Mouse (Mus musculus): ENCODE measurements around the gene Qrich2. TPM values are rescaled to one million over a fixed set of nuclear protein-coding genes. Genes with fewer than 3 reads are reported as not detected.

Qrich2 gene
- polyA plus RNA-seq, 1 experiment from 2014 or later = not detected

DNA sequence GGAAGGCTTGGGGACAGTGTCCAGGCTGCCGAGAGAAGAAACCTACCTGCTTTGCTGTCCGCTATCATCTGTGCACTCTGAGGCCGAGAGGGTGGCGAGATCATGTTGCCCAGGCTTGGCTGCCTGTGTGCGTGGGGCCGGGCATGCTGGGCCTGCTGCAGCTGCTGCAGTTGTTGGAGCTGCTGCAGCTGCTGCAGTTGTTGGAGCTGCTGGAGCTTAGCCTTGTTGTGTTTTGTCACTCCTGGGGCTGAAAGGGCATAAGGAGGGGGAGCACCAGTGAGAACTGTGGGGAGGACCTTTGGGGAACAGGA lies 23.2 kb downstream of the Qrich2 start:
- 77% methylated on average over 6 of the region's 6 CpGs for WGBS (ENCODE audit: insufficient replicate concordance)
- ATAC-seq = no peak

DNA sequence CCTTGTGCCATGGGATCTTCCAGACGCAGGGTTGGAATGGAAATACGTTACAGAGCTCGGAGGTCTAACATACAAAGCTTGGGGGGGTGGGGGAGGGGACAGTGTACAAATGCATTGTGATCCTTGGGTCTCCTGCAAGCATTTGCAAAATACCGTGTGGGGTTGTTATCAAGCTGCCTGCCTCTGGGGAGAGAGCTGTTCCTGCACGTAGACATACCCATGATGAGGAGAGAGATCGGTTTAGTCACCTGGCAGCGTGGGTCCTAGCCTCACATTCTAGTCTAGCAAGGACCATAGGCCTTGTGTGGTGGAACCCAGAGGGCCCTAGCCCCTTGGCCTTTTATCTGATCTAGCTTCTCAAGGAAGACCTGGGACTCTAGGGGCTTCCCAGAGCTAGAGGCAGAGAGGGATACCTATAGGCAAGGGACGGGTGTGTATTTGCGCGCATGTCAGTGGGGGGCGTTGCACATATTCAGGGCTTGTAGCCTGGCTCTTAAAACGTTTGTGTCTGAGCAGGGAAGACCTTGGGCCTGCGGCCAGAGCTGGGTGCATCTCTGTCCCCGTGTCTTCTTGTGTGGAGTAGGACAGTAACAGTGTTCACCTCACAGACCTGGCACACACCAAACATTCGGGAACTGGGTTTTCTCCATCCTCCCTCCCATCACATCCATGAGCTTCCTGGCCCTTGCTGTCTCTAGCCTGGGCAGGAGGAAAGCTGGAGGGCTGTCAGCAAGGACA lies 23.7 kb downstream of the Qrich2 start:
- no peak overlapping the region for H3K4me2 ChIP-seq
- H3K9me3 ChIP-seq (replicated peaks) = no peaks in the 10 kb centered on the region
- H3K27ac ChIP-seq = no peak overlapping the region
- peaks cover 40% of the 10 kb centered on the region for H3K4me1 ChIP-seq
- H3K4me3 ChIP-seq = no peak overlapping the region
- 69% methylated on average over 15 of the region's 15 CpGs for WGBS (ENCODE audit: insufficient replicate concordance)
- no peak overlapping the region for H3K9ac ChIP-seq
- peaks cover 30% of the 10 kb centered on the region for H3K36me3 ChIP-seq
- H3K27me3 ChIP-seq (replicated peaks) = peaks cover 12% of the 10 kb centered on the region
- ATAC-seq = no peak

More for the DNA sequence above, 23.2 kb downstream of the Qrich2 start:
- Histone ChIP-seq H3K27ac (no peak overlapping the region), H3K4me3 (no peak overlapping the region), H3K4me2 (no peak overlapping the region), H3K9ac (no peak overlapping the region), H3K36me3 (peaks cover 25% of the 10 kb centered on the region), H3K9me3 (replicated peaks) (no peaks in the 10 kb centered on the region), H3K27me3 (replicated peaks) (peaks cover 18% of the 10 kb centered on the region), H3K4me1 (peaks cover 35% of the 10 kb centered on the region)

DNA sequence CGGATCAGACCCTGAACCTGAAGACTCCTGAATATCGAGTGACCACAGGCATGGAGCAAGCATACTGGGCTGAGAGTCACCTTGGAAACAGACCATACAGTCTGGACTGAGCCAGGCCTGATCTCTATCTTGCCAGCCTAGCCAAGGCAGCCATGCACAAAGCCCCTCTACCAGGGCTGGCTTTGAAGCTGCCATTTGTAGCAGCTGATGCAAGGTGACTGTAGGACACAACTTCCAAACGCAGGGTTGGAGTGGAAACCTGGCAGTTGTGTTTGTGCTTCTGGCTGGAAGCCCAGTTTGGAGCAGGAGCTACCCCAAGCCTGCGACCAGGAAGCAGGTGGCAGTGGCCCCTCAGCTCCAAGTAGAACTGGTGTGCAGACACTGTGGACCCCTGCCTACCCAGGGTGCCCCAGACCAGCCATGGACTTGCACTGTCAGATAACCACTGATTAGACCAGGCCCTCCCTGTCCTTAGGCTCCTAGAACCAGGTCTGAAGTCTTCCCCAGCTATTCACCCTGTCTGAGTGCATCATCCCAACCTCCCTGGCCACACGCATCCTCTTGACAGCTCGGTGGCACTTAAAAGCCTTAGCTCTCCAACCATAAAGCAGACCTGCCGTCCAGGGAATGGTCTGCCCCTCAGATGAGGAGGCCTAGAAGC lies 25.5 kb downstream of the Qrich2 start:
- Histone ChIP-seq H3K27me3 (replicated peaks) (no peaks in the 10 kb centered on the region), H3K9ac (0 out of 2 replicates have a peak overlapping the region, but pooled peaks have one; percentile 22), H3K4me1 (peaks cover 49% of the 10 kb centered on the region), H3K4me2 (0 out of 2 replicates have a peak overlapping the region, but pooled peaks have one; percentile 12), H3K27ac (0 out of 2 replicates have a peak overlapping the region, but pooled peaks have one; percentile 26), H3K4me3 (no peak overlapping the region), H3K9me3 (replicated peaks) (no peaks in the 10 kb centered on the region), H3K36me3 (peaks cover 48% of the 10 kb centered on the region)
- no peak for ATAC-seq
- WGBS (ENCODE audit: insufficient replicate concordance) = 69% methylated on average over 7 of the region's 7 CpGs

DNA sequence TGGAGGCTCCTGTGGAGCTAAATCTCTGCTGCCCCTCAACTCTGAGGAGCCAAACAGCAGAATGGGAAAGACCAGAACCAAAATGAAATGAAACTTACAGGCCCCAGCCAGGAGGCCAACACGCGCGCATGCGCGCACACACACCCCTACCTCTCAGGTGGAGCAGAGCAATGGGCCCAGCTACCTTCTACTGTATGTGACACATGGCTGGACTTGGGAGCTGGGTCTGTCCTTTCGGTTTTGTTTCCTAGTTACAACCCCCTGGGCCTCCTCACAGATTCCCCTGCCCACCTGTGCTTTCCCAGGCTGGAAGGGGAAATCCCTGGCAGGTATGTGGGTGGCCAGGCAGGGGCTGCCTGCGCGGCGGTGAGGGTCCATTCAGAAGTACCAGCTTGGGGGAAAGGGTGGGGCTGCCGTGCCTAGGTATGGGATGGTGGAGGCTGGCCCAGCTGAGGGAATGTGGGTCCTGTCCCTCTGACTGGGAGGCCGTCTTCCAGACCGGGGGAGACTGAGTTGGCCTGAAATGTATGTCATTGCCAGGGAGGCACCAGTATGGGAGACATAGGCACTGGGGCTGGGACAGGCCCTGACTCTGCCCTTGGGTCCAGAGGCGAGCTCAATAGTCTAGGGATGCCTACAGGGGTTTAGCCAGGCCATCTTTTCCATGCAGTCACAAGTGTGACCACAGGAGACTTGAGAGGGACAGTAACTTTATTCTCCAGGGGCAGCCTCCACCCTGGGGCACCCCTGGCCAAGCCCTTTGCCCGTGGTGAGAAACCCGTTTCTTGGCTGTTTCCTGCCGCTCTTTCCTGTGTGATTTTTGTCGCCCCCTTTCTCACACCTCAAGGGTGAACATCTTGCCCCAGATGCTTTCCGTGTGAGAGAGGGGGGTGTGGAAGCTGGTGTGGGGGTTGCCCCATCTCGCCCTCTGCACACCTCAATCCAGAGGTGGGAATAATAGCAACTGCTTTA lies 26.5 kb downstream of the Qrich2 start:
- H3K4me3 ChIP-seq = no peak overlapping the region
- ATAC-seq = no peak
- no peak overlapping the region for H3K4me2 ChIP-seq
- 80% methylated on average over 19 of the region's 19 CpGs for WGBS (ENCODE audit: insufficient replicate concordance)
- H3K36me3 ChIP-seq = peaks cover 55% of the 10 kb centered on the region
- H3K27ac ChIP-seq = peak overlapping the region; percentile 34; the same call in 1 of the 2 replicates
- H3K9me3 ChIP-seq (replicated peaks) = no peaks in the 10 kb centered on the region
- no peaks in the 10 kb centered on the region for H3K27me3 ChIP-seq (replicated peaks)
- H3K4me1 ChIP-seq = peaks cover 55% of the 10 kb centered on the region
- no peak overlapping the region for H3K9ac ChIP-seq

DNA sequence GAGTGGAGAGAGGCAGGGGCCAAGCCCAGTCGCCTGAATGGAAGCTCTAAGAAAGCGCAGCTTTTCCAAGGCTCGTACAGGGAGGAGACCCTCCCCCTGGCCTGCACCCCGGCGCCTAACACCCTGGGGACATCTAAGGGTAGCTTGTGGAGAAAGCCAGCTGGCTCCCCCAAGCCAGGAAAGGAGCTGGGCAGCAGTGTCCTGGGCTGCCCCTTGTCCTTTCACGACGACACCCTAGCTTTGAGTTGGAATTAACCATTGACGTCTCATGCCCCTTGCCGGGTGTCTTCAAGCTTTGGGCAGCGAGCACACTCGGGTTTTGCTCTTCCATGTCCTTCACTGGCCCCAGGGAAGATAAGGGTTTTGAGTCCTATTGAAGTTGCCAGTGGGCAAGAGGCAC lies 28.5 kb downstream of the Qrich2 start:
- Histone ChIP-seq H3K27me3 (replicated peaks) (no peaks in the 10 kb centered on the region), H3K4me2 (peak overlapping the region; percentile 87), H3K9ac (peak overlapping the region; percentile 98; the same call in 1 of the 2 replicates), H3K27ac (peak overlapping the region; percentile 95), H3K9me3 (replicated peaks) (no peaks in the 10 kb centered on the region), H3K4me1 (peaks cover 65% of the 10 kb centered on the region), H3K4me3 (no peak overlapping the region), H3K36me3 (peaks cover 55% of the 10 kb centered on the region)
- WGBS (ENCODE audit: insufficient replicate concordance) = 82% methylated on average over 11 of the region's 11 CpGs
- ATAC-seq = no peak

DNA sequence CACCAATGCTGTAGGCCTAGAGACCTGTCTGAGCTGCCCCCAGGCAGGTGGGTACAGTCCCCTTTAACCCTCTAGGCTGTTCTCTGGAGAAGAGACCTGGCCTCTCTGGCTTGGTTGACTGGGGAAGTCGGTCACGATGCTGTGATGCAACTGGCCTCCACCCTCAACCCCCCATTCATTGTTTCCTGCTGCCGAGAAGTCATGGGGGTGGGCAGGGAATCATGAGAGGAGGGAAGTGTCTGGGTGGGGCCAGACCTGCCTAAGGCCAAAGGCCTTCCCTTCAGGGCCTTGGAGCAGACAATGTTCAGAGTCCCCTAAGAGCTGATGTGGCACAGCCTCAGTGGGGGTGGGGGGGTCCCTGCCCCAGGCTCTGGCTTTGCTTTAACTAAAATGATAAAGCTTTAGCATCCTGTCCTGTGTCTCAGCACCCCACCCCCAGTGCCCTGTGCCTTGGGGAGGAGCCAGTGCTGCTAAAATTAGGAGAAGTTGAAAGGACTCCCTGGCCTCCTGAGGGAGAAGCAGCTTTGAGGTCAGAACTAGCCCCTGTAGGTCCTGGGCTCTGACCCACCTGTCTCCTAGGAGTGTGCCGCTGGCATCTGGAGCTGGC lies 29.2 kb downstream of the Qrich2 start:
- Histone ChIP-seq H3K27ac (peak overlapping the region; percentile 95), H3K27me3 (replicated peaks) (no peaks in the 10 kb centered on the region), H3K36me3 (peaks cover 55% of the 10 kb centered on the region), H3K4me1 (peaks cover 72% of the 10 kb centered on the region), H3K4me3 (peak overlapping the region; percentile 94), H3K4me2 (peak overlapping the region; percentile 87), H3K9me3 (replicated peaks) (no peaks in the 10 kb centered on the region), H3K9ac (peak overlapping the region; percentile 98)
- ATAC-seq = no peak
- WGBS (ENCODE audit: insufficient replicate concordance) = 12% methylated on average over 4 of the region's 4 CpGs

DNA sequence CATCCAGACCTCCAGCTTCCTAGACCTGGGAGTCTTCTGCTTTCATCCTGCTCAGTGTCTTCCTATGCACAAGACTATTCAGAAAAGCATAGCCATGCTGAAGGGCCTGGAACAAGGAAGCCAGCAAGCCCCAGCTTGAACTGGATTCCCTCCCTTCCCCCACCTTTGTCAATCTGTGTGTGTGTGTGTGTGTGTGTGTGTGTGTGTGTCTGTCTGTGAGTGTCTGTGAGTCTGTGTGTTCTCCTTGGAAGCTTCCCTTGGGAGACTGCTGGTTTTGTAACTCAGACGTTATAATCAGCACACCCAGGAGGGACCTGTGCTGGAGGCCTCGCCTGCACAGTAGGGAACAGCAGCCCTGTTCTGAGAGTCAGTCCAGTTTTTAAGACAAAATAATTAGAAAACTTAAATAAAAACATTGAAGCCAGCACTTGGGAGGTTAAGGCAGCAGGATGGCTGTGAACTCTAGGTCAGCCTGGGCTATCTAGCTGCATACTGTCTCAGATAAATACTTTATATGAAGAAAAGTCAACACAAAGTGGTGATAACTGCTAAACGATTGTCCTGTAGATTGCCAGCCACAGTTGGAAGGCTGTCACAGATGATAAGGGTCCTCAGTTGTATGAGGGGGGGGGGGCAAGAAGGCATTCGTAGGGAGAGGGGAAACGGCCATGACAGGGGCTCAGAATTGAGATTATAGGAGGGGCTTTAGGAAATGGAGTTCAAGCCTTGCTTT lies 29.9 kb downstream of the Qrich2 start:
- Histone ChIP-seq H3K4me2 (peak overlapping the region; percentile 87), H3K9ac (peak overlapping the region; percentile 98), H3K27me3 (replicated peaks) (no peaks in the 10 kb centered on the region), H3K4me1 (peaks cover 77% of the 10 kb centered on the region), H3K4me3 (peak overlapping the region; percentile 94), H3K9me3 (replicated peaks) (no peaks in the 10 kb centered on the region), H3K27ac (peak overlapping the region; percentile 95), H3K36me3 (peaks cover 55% of the 10 kb centered on the region)
- no peak for ATAC-seq
- WGBS (ENCODE audit: insufficient replicate concordance) = 7% methylated on average over 5 of the region's 5 CpGs

DNA sequence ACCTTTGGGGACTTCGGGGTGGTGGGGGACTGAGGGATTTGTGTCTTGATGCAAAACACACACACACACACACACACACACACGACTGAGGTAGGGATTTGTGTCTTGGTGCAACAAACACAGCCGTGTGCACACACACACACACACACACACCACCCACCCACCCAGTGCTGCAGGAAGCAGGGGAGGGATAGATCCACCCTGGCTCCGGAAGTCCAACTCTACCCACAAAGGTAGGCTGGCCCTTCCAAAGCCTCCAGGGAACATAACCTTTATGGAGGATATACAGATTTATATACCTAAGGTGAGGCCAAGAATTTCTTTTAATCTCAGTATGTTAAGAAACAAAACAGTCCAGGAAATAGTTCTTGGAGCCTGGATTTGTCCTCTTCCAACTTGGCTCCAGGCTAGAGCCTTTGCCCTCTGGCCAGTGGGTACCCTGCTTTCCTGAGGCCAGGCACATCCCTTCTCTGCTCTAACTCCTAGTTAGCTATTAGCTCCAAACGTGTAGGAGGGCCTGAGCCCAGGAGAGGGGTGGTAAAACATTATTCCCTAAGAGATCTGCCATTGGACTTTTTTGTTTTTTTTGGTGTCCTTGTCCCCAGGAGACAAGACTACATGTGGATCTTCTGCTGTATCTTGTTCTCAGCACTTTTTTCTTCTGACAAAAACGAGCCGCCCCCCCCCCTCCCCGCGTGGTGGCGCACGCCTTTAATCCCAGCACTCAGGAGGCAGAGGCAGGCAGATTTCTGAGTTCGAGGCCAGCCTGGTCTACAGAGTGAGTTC lies 30.9 kb downstream of the Qrich2 start:
- 27% methylated on average over 12 of the region's 12 CpGs for WGBS (ENCODE audit: insufficient replicate concordance)
- no peaks in the 10 kb centered on the region for H3K27me3 ChIP-seq (replicated peaks)
- H3K4me3 ChIP-seq = peak overlapping the region; percentile 94
- peaks cover 77% of the 10 kb centered on the region for H3K4me1 ChIP-seq
- H3K4me2 ChIP-seq = peak overlapping the region; percentile 87
- peaks cover 47% of the 10 kb centered on the region for H3K36me3 ChIP-seq
- peak overlapping the region; percentile 95 for H3K27ac ChIP-seq
- peak overlapping the region; percentile 98 for H3K9ac ChIP-seq
- no peaks in the 10 kb centered on the region for H3K9me3 ChIP-seq (replicated peaks)
- no peak for ATAC-seq

DNA sequence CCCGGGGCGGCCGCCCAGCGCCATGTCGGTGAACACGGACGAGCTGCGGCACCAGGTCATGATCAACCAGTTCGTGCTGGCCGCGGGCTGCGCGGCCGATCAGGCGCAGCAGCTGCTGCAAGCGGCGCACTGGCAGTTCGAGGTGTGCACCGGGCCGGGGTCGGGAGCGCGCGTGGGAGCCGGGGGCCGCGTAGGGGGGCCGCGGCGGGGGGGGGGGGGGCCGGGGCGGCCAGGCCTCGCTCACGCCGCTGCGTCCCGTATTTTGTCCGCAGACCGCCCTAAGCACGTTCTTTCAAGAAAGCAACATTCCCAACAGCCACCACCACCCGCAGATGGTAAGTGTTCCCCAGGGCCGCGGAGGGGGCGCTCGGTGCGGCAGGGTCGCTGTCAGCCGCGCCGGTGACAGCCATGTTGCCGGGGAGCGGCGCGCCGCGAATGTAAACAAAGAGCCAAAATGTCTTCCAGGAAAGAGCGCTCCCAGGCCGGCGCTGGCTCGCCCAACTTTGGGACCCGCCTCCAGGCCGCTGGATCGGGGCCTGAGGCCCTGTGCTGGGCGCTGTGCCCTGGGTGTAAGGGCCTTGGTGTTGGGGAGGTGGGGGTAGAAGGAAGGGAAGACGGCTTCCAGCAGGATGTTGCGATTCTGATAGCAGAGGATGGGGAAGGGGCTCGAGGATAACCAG lies 31.6 kb downstream of the Qrich2 start:
- H3K36me3 ChIP-seq = peaks cover 40% of the 10 kb centered on the region
- no peaks in the 10 kb centered on the region for H3K27me3 ChIP-seq (replicated peaks)
- peak overlapping the region; percentile 94 for H3K4me3 ChIP-seq
- peaks cover 77% of the 10 kb centered on the region for H3K4me1 ChIP-seq
- ATAC-seq = no peak
- under 1% methylated on average over 44 of the region's 67 CpGs for WGBS (ENCODE audit: insufficient replicate concordance)
- peak overlapping the region; percentile 98 for H3K9ac ChIP-seq
- H3K9me3 ChIP-seq (replicated peaks) = no peaks in the 10 kb centered on the region
- H3K27ac ChIP-seq = peak overlapping the region; percentile 95
- H3K4me2 ChIP-seq = peak overlapping the region; percentile 87

Data from liver, embryonic 12.5 days (tissue).